Mouse (Mus musculus) heart, postnatal 14 days (tissue): ENCODE measurements at regions not wholly inside any gene's neighbourhood (a gene's known extent, or its start where the extent isn't known, plus 50 kb on each side); places are given as distances from the start of the nearest gene placed in this dataset.
A peak's percentile ranks its signal among the peaks of the same experiment; 100 is the strongest.
"Not testable (repeated sequence)": the region's sequence is repeated elsewhere in the genome, so short reads cannot be mapped to it uniquely, and the experiment has no call there.

Source experiments
- DNase-seq, 2 experiments: peaks; one replicate each; pipeline ENCODE4 v3.0.0; 2021 to 2022
- intact Hi-C: fragments of 180-260 bp; cut with DNase I; formaldehyde crosslinking; loops from one replicate; pipeline ENCODE4 v1.15.1; 2025

DNA sequence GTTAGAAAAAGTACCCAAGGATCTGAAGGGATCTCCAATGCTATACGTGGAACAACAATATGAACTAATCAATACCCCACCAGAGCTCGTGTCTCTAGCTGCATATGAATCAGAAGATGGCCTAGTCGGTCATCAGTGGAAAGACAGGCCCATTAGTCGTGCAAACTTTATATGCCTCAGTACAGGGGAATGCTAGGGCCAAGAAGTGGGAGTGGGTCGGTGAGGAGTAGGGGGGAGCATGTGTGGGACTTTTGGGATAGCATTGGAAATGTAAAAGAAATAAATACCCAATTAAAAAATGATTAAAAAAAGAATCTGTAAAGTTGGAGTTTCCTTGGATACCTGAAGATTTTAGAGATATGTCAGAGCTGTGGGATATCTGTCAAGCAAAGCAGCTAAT is 128.5 kb downstream of the Btbd35f27 start:
- intact Hi-C loops = not testable (repeated sequence)
- DNase-seq = peak in 1 of 2 experiments; percentile 1

DNA sequence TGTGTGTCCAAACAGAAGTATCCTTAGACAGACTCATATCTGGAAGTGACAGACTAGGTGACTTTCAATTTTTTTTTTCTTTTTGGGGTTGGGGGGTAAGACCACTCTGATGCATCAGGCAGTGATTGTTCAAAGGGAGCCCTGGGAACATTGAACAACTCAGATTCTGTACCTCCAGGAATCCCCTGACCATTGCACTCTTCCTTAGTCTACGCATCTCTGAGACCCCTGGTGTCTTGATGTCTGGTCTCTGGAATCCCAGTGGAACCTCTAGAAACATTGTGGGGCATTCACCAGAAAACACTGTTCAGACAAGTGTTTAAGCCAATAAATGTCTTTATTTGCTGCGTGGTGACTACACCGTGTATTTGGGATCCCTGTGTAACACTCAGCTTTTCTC is 129.4 kb downstream of the Btbd35f27 start:
- peak in 1 of 2 experiments; percentile 0 for DNase-seq

More for the DNA sequence above, 129.4 kb downstream of the Btbd35f27 start:
- intact Hi-C loops = not testable (repeated sequence)
